Mouse (Mus musculus) ovary, adult 18-20 months (tissue): Measurements from ENCODE around the gene Dnajc30.

Experiments
- DNase-seq: peaks from one replicate; pipeline ENCODE4 v3.0.0; 2022; ENCODE audit warnings: low spot score, mixed read lengths

Gene Dnajc30

GRCm38 (mm10) chr5:135109017-135109416 lies 45.0 kb downstream of the Dnajc30 start:
- no peak for DNase-seq

- DNase-seq = no peak
Measured at GRCm38 (mm10) chr5:135109426-135109825, 45.4 kb downstream of the Dnajc30 start.

- no peak for DNase-seq
Measured at GRCm38 (mm10) chr5:135109976-135110375, 46.0 kb downstream of the Dnajc30 start.

GRCm38 (mm10) chr5:135113782-135114181 lies 49.8 kb downstream of the Dnajc30 start:
- DNase-seq = no peak

GRCm38 (mm10) chr5:135115241-135115640 lies 51.2 kb downstream of the Dnajc30 start:
- no peak for DNase-seq
